Mouse (Mus musculus) bone marrow macrophage, adult 2 months (primary cell): ENCODE results near the gene Dhx15.

Experiments used
- CTCF ChIP-seq: IDR thresholded peaks from 2 replicates; pipeline ENCODE4 v1.5.1; 2012; ENCODE audit warnings: low read depth, mild to moderate bottlenecking, low read length, moderate library complexity
- POLR2A ChIP-seq: IDR thresholded peaks from 2 replicates; pipeline ENCODE4 v1.6.1; 2012; ENCODE audit warnings: mild to moderate bottlenecking, low read depth, low read length, borderline replicate concordance

GRCm38 (mm10) chr5:52188206-52188605, 2.1 kb downstream of the Dhx15 start:
- no peak for TF ChIP-seq CTCF
- TF ChIP-seq POLR2A = no peak
